Mouse (Mus musculus) heart, embryonic 15.5 days (tissue): Measurements from ENCODE around the gene Tm9sf1. TPM values are rescaled to one million over a fixed set of nuclear protein-coding genes. Genes with fewer than 3 reads are reported as not detected.

Experiments used
- ATAC-seq: fragments of 200-750 bp; cut with Nextera tagmentation; replicated peaks from 2 replicates; pipeline ENCODE4 v1.8.0; 2017; ENCODE audit warnings: low read depth, moderate TSS enrichment; ENCODE audit not compliant: insufficient number of reproducible peaks, insufficient read depth, low FRiP score
- H3K27ac ChIP-seq: fragments of 300-500 bp; sonication (generic); 2 replicates; pipeline ENCODE4 v1.5.1; 2015; ENCODE audit warnings: mild to moderate bottlenecking, inconsistent platforms
- H3K27me3 ChIP-seq: fragments of 300-500 bp; sonication (generic); 2 replicates; pipeline ENCODE4 v1.6.1; 2015; ENCODE audit warnings: inconsistent platforms
- H3K36me3 ChIP-seq: fragments of 300-500 bp; sonication (generic); 2 replicates; pipeline ENCODE4 v1.6.1; 2015; ENCODE audit warnings: mild to moderate bottlenecking, inconsistent platforms
- H3K4me1 ChIP-seq: fragments of 300-500 bp; sonication (generic); replicated peaks from 2 replicates; pipeline ENCODE4 v1.6.1; 2015; ENCODE audit warnings: inconsistent platforms
- H3K4me2 ChIP-seq: fragments of 300-500 bp; sonication (generic); 2 replicates; pipeline ENCODE4 v1.6.1; 2015; ENCODE audit warnings: inconsistent platforms, mild to moderate bottlenecking, moderate library complexity
- H3K4me3 ChIP-seq: fragments of 300-500 bp; sonication (generic); 2 replicates; pipeline ENCODE4 v1.5.1; 2015; ENCODE audit warnings: mild to moderate bottlenecking, inconsistent platforms
- H3K9ac ChIP-seq: fragments of 300-500 bp; sonication (generic); 2 replicates; pipeline ENCODE4 v1.6.1; 2015; ENCODE audit warnings: mild to moderate bottlenecking, inconsistent platforms
- H3K9me3 ChIP-seq: fragments of 300-500 bp; sonication (generic); replicated peaks from 2 replicates; pipeline ENCODE4 v1.6.1; 2016; ENCODE audit warnings: inconsistent platforms
- WGBS: fragments of 180-500 bp; shearing (Covaris S2); methylation state at CpG from one replicate; pipeline ENCODE4 v1.1.7; 2015; ENCODE audit warnings: mixed read lengths; 5-methylcytosine and 5-hydroxymethylcytosine counted together
- polyA plus RNA-seq: library from polyadenylated mRNA; unstranded; fragments of >200 nt; fragmentation: Nextera tagmentation; extraction: Ambion mirVana; gene quantifications from 2 replicates; pipeline ENCODE4 v1.2.1, GENCODE M21; 2015

Tm9sf1 gene
- polyA plus RNA-seq, 1 experiment from 2014 or later = 76.8 TPM

GRCm38 (mm10) chr14:55658011-55658410 lies 14.4 kb upstream of the Tm9sf1 start:
- H3K9ac ChIP-seq = no peak overlapping the region
- ATAC-seq = no peak
- H3K36me3 ChIP-seq = peaks cover 22% of the 10 kb centered on the region
- no peak overlapping the region for H3K4me2 ChIP-seq
- no peaks in the 10 kb centered on the region for H3K9me3 ChIP-seq
- no peak overlapping the region for H3K4me3 ChIP-seq
- WGBS = 83% methylated on average over 5 of the region's 5 CpGs
- peaks cover 28% of the 10 kb centered on the region for H3K4me1 ChIP-seq
- peak overlapping the region; percentile 83 for H3K27ac ChIP-seq
- H3K27me3 ChIP-seq = no peaks in the 10 kb centered on the region

GRCm38 (mm10) chr14:55656935-55657334 lies 13.3 kb upstream of the Tm9sf1 start:
- peaks cover 28% of the 10 kb centered on the region for H3K4me1 ChIP-seq
- H3K36me3 ChIP-seq = peaks cover 17% of the 10 kb centered on the region
- WGBS = 53% methylated on average over 3 of the region's 3 CpGs
- no peaks in the 10 kb centered on the region for H3K27me3 ChIP-seq
- H3K4me2 ChIP-seq = peak overlapping the region; percentile 19
- no peaks in the 10 kb centered on the region for H3K9me3 ChIP-seq
- ATAC-seq = 0 out of 2 replicates have a peak, but pooled peaks have one; percentile 64
- peak overlapping the region; percentile 83 for H3K27ac ChIP-seq
- H3K9ac ChIP-seq = no peak overlapping the region
- H3K4me3 ChIP-seq = no peak overlapping the region

GRCm38 (mm10) chr14:55651528-55651927 lies 7.9 kb upstream of the Tm9sf1 start:
- no peaks in the 10 kb centered on the region for H3K4me1 ChIP-seq
- WGBS = 73% methylated on average over 7 of the region's 7 CpGs
- ATAC-seq = no peak
- H3K4me2 ChIP-seq = no peak overlapping the region
- no peaks in the 10 kb centered on the region for H3K27me3 ChIP-seq
- H3K27ac ChIP-seq = no peak overlapping the region
- no peaks in the 10 kb centered on the region for H3K9me3 ChIP-seq
- H3K9ac ChIP-seq = no peak overlapping the region
- H3K36me3 ChIP-seq = no peaks in the 10 kb centered on the region
- H3K4me3 ChIP-seq = no peak overlapping the region

- Histone ChIP-seq H3K9me3 (no peaks in the 10 kb centered on the region), H3K27ac (no peak within 1 kb of the TSS), H3K4me3 (no peak within 1 kb of the TSS), H3K27me3 (no peaks in the 10 kb centered on the region), H3K9ac (no peak within 1 kb of the TSS), H3K4me1 (peaks cover 6% of the 10 kb centered on the region), H3K4me2 (no peak within 1 kb of the TSS), H3K36me3 (no peaks in the 10 kb centered on the region)
- WGBS = 91% methylated on average over 2 of the region's 2 CpGs
- no peak for ATAC-seq
Observed at GRCm38 (mm10) chr14:55649884-55650283, 6.3 kb upstream of the Tm9sf1 start, which contains the start of gene Tssk4. Gene Tssk4, plus strand, starts transcription at chr14:55650184.

GRCm38 (mm10) chr14:55644261-55644888 lies 769 bp upstream of the Tm9sf1 start:
- Histone ChIP-seq H3K27ac (peak overlapping the region; percentile 93), H3K4me3 (peak overlapping the region; percentile 93), H3K9me3 (no peaks in the 10 kb centered on the region), H3K36me3 (peaks cover 20% of the 10 kb centered on the region), H3K4me2 (peak overlapping the region; percentile 78), H3K4me1 (peaks cover 21% of the 10 kb centered on the region), H3K27me3 (no peaks in the 10 kb centered on the region), H3K9ac (peak overlapping the region; percentile 86)
- no peak for ATAC-seq
- 22% methylated on average over 17 of the region's 17 CpGs for WGBS

GRCm38 (mm10) chr14:55642679-55643059 lies 937 bp downstream of the Tm9sf1 start:
- Histone ChIP-seq H3K9ac (peak overlapping the region; percentile 86), H3K9me3 (no peaks in the 10 kb centered on the region), H3K27ac (peak overlapping the region; percentile 93), H3K36me3 (peaks cover 37% of the 10 kb centered on the region), H3K4me3 (peak overlapping the region; percentile 93), H3K4me2 (peak overlapping the region; percentile 78), H3K27me3 (no peaks in the 10 kb centered on the region), H3K4me1 (peaks cover 21% of the 10 kb centered on the region)
- peak; percentile 27; the same call in 1 of the 2 replicates for ATAC-seq
- 19% methylated on average over 8 of the region's 8 CpGs for WGBS

- no peak for ATAC-seq
- peaks cover 51% of the 10 kb centered on the region for H3K36me3 ChIP-seq
- H3K9ac ChIP-seq = no peak overlapping the region
- 93% methylated on average over 13 of the region's 13 CpGs for WGBS
- no peaks in the 10 kb centered on the region for H3K9me3 ChIP-seq
- H3K27ac ChIP-seq = no peak overlapping the region
- H3K27me3 ChIP-seq = no peaks in the 10 kb centered on the region
- no peak overlapping the region for H3K4me2 ChIP-seq
- peaks cover 22% of the 10 kb centered on the region for H3K4me1 ChIP-seq
- H3K4me3 ChIP-seq = no peak overlapping the region
Observed at GRCm38 (mm10) chr14:55641291-55641690, 2.3 kb downstream of the Tm9sf1 start.

GRCm38 (mm10) chr14:55640816-55641215 lies 2.8 kb downstream of the Tm9sf1 start:
- peaks cover 54% of the 10 kb centered on the region for H3K36me3 ChIP-seq
- no peaks in the 10 kb centered on the region for H3K9me3 ChIP-seq
- H3K27me3 ChIP-seq = no peaks in the 10 kb centered on the region
- no peak overlapping the region for H3K4me3 ChIP-seq
- no peak overlapping the region for H3K27ac ChIP-seq
- ATAC-seq = no peak
- H3K9ac ChIP-seq = no peak overlapping the region
- H3K4me1 ChIP-seq = peaks cover 26% of the 10 kb centered on the region
- 96% methylated on average over 14 of the region's 14 CpGs for WGBS
- H3K4me2 ChIP-seq = no peak overlapping the region

- H3K27me3 ChIP-seq = no peaks in the 10 kb centered on the region
- H3K27ac ChIP-seq = no peak within 1 kb of the TSS
- no peak within 1 kb of the TSS for H3K9ac ChIP-seq
- peaks cover 68% of the 10 kb centered on the region for H3K36me3 ChIP-seq
- H3K9me3 ChIP-seq = no peaks in the 10 kb centered on the region
- no peak within 1 kb of the TSS for H3K4me3 ChIP-seq
- WGBS = 90% methylated on average over 9 of the region's 9 CpGs
- H3K4me2 ChIP-seq = no peak within 1 kb of the TSS
- H3K4me1 ChIP-seq = peaks cover 26% of the 10 kb centered on the region
- no peak for ATAC-seq
Observed at GRCm38 (mm10) chr14:55637795-55638194, 5.8 kb downstream of the Tm9sf1 start, which contains the start of gene Gm49378. Gene Gm49378, minus strand, starts transcription at chr14:55637895.

- Histone ChIP-seq H3K4me1 (peaks cover 20% of the 10 kb centered on the region), H3K27ac (peak within 1 kb of the TSS; percentile 76), H3K36me3 (peaks cover 81% of the 10 kb centered on the region), H3K9me3 (no peaks in the 10 kb centered on the region), H3K4me3 (peak within 1 kb of the TSS; percentile 71), H3K4me2 (peak within 1 kb of the TSS; percentile 97), H3K9ac (peak within 1 kb of the TSS; percentile 73), H3K27me3 (no peaks in the 10 kb centered on the region)
- 1% methylated on average over 33 of the region's 33 CpGs for WGBS
- ATAC-seq = peak; percentile 87
Observed at GRCm38 (mm10) chr14:55635523-55636007, 8.0 kb downstream of the Tm9sf1 start, which contains the start of gene Ipo4. Gene Ipo4, minus strand, starts transcription at chr14:55635957.

- Histone ChIP-seq H3K36me3 (peaks cover 82% of the 10 kb centered on the region), H3K4me2 (peak overlapping the region; percentile 97), H3K9ac (peak overlapping the region; percentile 73), H3K4me1 (peaks cover 20% of the 10 kb centered on the region), H3K4me3 (peak overlapping the region; percentile 71), H3K9me3 (no peaks in the 10 kb centered on the region), H3K27me3 (no peaks in the 10 kb centered on the region), H3K27ac (peak overlapping the region; percentile 76)
- ATAC-seq = peak; percentile 36
- 3% methylated on average over 23 of the region's 23 CpGs for WGBS
Observed at GRCm38 (mm10) chr14:55634874-55635522, 8.6 kb downstream of the Tm9sf1 start.
